Mouse (Mus musculus): Measurements from ENCODE around the gene Lrrfip2.

The Lrrfip2 gene

GRCm38 (mm10) chr9:111117794-111118251, 431 bp downstream of the Lrrfip2 start:
- in situ Hi-C loops (cut with MboI, MseI): no loop called here

- in situ Hi-C loops (cut with MboI, MseI): no loop called here
Observed at GRCm38 (mm10) chr9:111118252-111118890, 979 bp downstream of the Lrrfip2 start.

- in situ Hi-C loops (cut with MboI, MseI): no loop called here
Observed at GRCm38 (mm10) chr9:111118891-111119441, 1.6 kb downstream of the Lrrfip2 start.

- in situ Hi-C loops (cut with MboI, MseI): loop anchor here (10.0 kb wide), 1 partner anchor 58 kb away; no protein-coding TSS in a partner anchor
Observed at GRCm38 (mm10) chr9:111122446-111122845, 5.1 kb downstream of the Lrrfip2 start.

- in situ Hi-C loops (cut with MboI, MseI): loop anchor here (10.0 kb wide), 1 partner anchor 59 kb away; no protein-coding TSS in a partner anchor
Observed at GRCm38 (mm10) chr9:111123336-111123735, 5.9 kb downstream of the Lrrfip2 start.

- in situ Hi-C loops (cut with MboI, MseI): loop anchor here (10.0 kb wide), 1 partner anchor 60 kb away; no protein-coding TSS in a partner anchor
Observed at GRCm38 (mm10) chr9:111124440-111124839, 7.0 kb downstream of the Lrrfip2 start.

GRCm38 (mm10) chr9:111126735-111127134, 9.3 kb downstream of the Lrrfip2 start:
- in situ Hi-C loops (cut with MboI, MseI): loop anchor here (10.0 kb wide), 1 partner anchor 62 kb away; no protein-coding TSS in a partner anchor

GRCm38 (mm10) chr9:111127749-111128148, 10.4 kb downstream of the Lrrfip2 start:
- in situ Hi-C loops (cut with MboI, MseI): loop anchor here (10.0 kb wide), 1 partner anchor 63 kb away; no protein-coding TSS in a partner anchor

- in situ Hi-C loops (cut with MboI, MseI): no loop called here
Observed at GRCm38 (mm10) chr9:111130126-111130525, 12.7 kb downstream of the Lrrfip2 start.

GRCm38 (mm10) chr9:111138161-111138560, 20.8 kb downstream of the Lrrfip2 start:
- in situ Hi-C loops (cut with MboI, MseI): no loop called here

- in situ Hi-C loops (cut with MboI, MseI): no loop called here
Observed at GRCm38 (mm10) chr9:111142721-111143120, 25.3 kb downstream of the Lrrfip2 start.

- in situ Hi-C loops (cut with MboI, MseI): no loop called here
Observed at GRCm38 (mm10) chr9:111143387-111143786, 26.0 kb downstream of the Lrrfip2 start.

- in situ Hi-C loops (cut with MboI, MseI): no loop called here
Observed at GRCm38 (mm10) chr9:111144711-111145110, 27.3 kb downstream of the Lrrfip2 start.

GRCm38 (mm10) chr9:111145497-111146190, 28.3 kb downstream of the Lrrfip2 start:
- in situ Hi-C loops (cut with MboI, MseI): no loop called here

GRCm38 (mm10) chr9:111146216-111146798, 28.9 kb downstream of the Lrrfip2 start:
- in situ Hi-C loops (cut with MboI, MseI): no loop called here

- in situ Hi-C loops (cut with MboI, MseI): no loop called here
Observed at GRCm38 (mm10) chr9:111148006-111148405, 30.6 kb downstream of the Lrrfip2 start.

GRCm38 (mm10) chr9:111148414-111148813, 31.0 kb downstream of the Lrrfip2 start:
- in situ Hi-C loops (cut with MboI, MseI): no loop called here

- in situ Hi-C loops (cut with MboI, MseI): no loop called here
Observed at GRCm38 (mm10) chr9:111149188-111149945, 32.0 kb downstream of the Lrrfip2 start.

- in situ Hi-C loops (cut with MboI, MseI): no loop called here
Observed at GRCm38 (mm10) chr9:111152314-111152897, 35.0 kb downstream of the Lrrfip2 start.

- in situ Hi-C loops (cut with MboI, MseI): no loop called here
Observed at GRCm38 (mm10) chr9:111153026-111153425, 35.6 kb downstream of the Lrrfip2 start.

Measured in T-helper 1 cell (primary cell).